Mouse (Mus musculus): Measurements from ENCODE around the gene Adgrf5.

DNA sequence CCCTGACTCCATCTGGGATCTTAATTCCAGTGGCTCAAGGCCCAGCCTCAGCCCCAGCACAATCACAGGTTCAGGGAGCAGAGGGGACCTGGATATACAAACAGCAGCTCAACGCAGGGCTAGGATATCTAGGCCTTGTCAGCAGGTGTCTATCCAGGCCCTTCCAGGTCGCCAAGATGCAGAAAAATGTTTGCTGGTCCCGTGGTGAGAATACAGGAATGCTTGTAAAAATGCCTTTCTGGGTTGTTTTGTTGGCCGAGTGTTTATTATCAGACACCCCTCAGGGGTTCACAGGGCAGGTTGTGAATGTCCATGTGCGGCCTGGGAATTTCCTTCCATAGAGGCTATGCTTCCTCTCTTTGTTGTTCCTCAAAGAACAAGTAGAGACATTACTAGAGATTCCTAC lies 7.9 kb downstream of the Adgrf5 start:
- TF ChIP-seq GATA1 (IDR thresholded peaks at IDR 0.05; ENCODE audit: borderline replicate concordance, low read length): no peak
- TF ChIP-seq FLI1 (IDR thresholded peaks at IDR 0.05; ENCODE audit: low read length): no peak

Data from megakaryocyte, embryonic 14.5 days (primary cell).